Mouse (Mus musculus) liver, embryonic 16.5 days (tissue): ENCODE measurements at regions not wholly inside any gene's neighbourhood (a gene's known extent, or its start where the extent isn't known, plus 50 kb on each side); places are given as distances from the start of the nearest gene placed in this dataset.

ENCODE experiments used
- ATAC-seq: fragments of 200-750 bp; cut with Nextera tagmentation; 2 replicates; pipeline ENCODE4 v1.8.0; 2017; ENCODE audit warnings: low read depth, mild to moderate bottlenecking, moderate number of reproducible peaks, moderate library complexity
- H3K27ac ChIP-seq: fragments of 300-500 bp; sonication (generic); 2 replicates; pipeline ENCODE4 v1.5.1; 2014; ENCODE audit warnings: mild to moderate bottlenecking, low read length
- H3K27me3 ChIP-seq: fragments of 300-500 bp; sonication (generic); 2 replicates; pipeline ENCODE4 v1.6.1; 2014; ENCODE audit warnings: low read depth, low read length, mixed read lengths; ENCODE audit not compliant: control insufficient read depth, insufficient read depth
- H3K36me3 ChIP-seq: fragments of 300-500 bp; sonication (generic); 2 replicates; pipeline ENCODE4 v1.6.1; 2014; ENCODE audit warnings: mild to moderate bottlenecking; ENCODE audit not compliant: control insufficient read depth, insufficient read depth
- H3K4me1 ChIP-seq: fragments of 300-500 bp; sonication (generic); 2 replicates; pipeline ENCODE4 v1.6.1; 2014; ENCODE audit warnings: low read depth, low read length, mixed read lengths; ENCODE audit not compliant: control insufficient read depth
- H3K4me2 ChIP-seq: fragments of 300-500 bp; sonication (generic); 2 replicates; pipeline ENCODE4 v1.6.1; 2014; ENCODE audit warnings: low read depth, low read length, mixed read lengths
- H3K4me3 ChIP-seq: fragments of 300-500 bp; sonication (generic); 2 replicates; pipeline ENCODE4 v1.5.1; 2014; ENCODE audit warnings: low read depth, mild to moderate bottlenecking, low read length
- H3K9ac ChIP-seq: fragments of 300-500 bp; sonication (generic); 2 replicates; pipeline ENCODE4 v1.6.1; 2014; ENCODE audit warnings: low read depth, low read length
- H3K9me3 ChIP-seq: fragments of 300-500 bp; sonication (generic); replicated peaks from 2 replicates; pipeline ENCODE4 v1.6.1; 2016; ENCODE audit warnings: low read length; ENCODE audit not compliant: control insufficient read depth
- WGBS: fragments of 180-500 bp; shearing (Covaris S2); extraction: QIAGEN DNeasy Blood & Tissue Kit; methylation state at CpG from one replicate; pipeline ENCODE4 v1.1.7; 2014; ENCODE audit not compliant: insufficient replicate concordance; 5-methylcytosine and 5-hydroxymethylcytosine counted together

- Histone ChIP-seq H3K4me1 (no peaks in the 10 kb centered on the region), H3K27ac (no peak overlapping the region), H3K9me3 (no peaks in the 10 kb centered on the region), H3K4me2 (no peak overlapping the region), H3K27me3 (no peaks in the 10 kb centered on the region), H3K4me3 (no peak overlapping the region), H3K36me3 (no peaks in the 10 kb centered on the region), H3K9ac (no peak overlapping the region)
- ATAC-seq: no peak
- 73% methylated on average over 10 of the region's 10 CpGs for WGBS
These were observed 191.0 kb upstream of the Fam241a start for GRCm38 (mm10) chr3:128087163-128087562.

GRCm38 (mm10) chr3:128082463-128082862 lies 186.3 kb upstream of the Fam241a start:
- no peaks in the 10 kb centered on the region for H3K27me3 ChIP-seq
- H3K4me2 ChIP-seq: no peak overlapping the region
- WGBS: 59% methylated on average over 6 of the region's 6 CpGs
- H3K4me1 ChIP-seq: no peaks in the 10 kb centered on the region
- no peaks in the 10 kb centered on the region for H3K36me3 ChIP-seq
- H3K9ac ChIP-seq: no peak overlapping the region
- H3K4me3 ChIP-seq: no peak overlapping the region
- ATAC-seq: no peak
- no peaks in the 10 kb centered on the region for H3K9me3 ChIP-seq
- H3K27ac ChIP-seq: no peak overlapping the region

- ATAC-seq: peak; percentile 85
- Histone ChIP-seq H3K27me3 (no peaks in the 10 kb centered on the region), H3K36me3 (no peaks in the 10 kb centered on the region), H3K4me3 (no peak overlapping the region), H3K4me1 (no peaks in the 10 kb centered on the region), H3K9ac (no peak overlapping the region), H3K27ac (no peak overlapping the region), H3K4me2 (no peak overlapping the region), H3K9me3 (no peaks in the 10 kb centered on the region)
- 32% methylated on average over 1 of the region's 1 CpGs for WGBS
These were observed 185.3 kb upstream of the Fam241a start for GRCm38 (mm10) chr3:128081430-128081829.

DNA sequence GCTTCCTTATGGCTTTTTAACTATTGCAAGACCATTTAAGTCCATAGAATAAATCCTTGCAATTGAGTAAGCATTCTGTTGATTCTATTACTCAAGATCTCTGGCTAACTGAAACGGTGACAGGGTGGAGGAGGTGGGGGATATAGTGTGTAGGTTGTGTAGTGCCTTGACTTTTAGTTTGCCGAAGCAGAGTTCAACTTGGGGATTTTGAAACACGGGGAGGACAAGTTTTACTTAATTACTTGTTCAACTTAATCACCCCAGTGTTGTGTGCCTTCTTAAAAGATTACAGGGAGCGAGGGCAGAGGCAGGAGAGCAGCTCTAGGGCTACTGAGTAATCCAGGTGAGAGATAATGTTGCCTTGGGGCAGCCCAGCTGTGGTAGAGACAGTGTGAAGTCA lies 171.7 kb upstream of the Fam241a start:
- ATAC-seq: no peak
- H3K36me3 ChIP-seq: no peaks in the 10 kb centered on the region
- H3K9me3 ChIP-seq: no peaks in the 10 kb centered on the region
- H3K27me3 ChIP-seq: no peaks in the 10 kb centered on the region
- no peak overlapping the region for H3K4me2 ChIP-seq
- no peaks in the 10 kb centered on the region for H3K4me1 ChIP-seq
- H3K27ac ChIP-seq: no peak overlapping the region
- WGBS: 37% methylated on average over 4 of the region's 4 CpGs
- H3K9ac ChIP-seq: no peak overlapping the region
- H3K4me3 ChIP-seq: no peak overlapping the region

GRCm38 (mm10) chr3:128054031-128054430 lies 157.9 kb upstream of the Fam241a start:
- WGBS: 70% methylated on average over 9 of the region's 9 CpGs
- no peak overlapping the region for H3K4me2 ChIP-seq
- H3K4me3 ChIP-seq: no peak overlapping the region
- H3K9ac ChIP-seq: no peak overlapping the region
- H3K4me1 ChIP-seq: no peaks in the 10 kb centered on the region
- no peaks in the 10 kb centered on the region for H3K36me3 ChIP-seq
- no peaks in the 10 kb centered on the region for H3K27me3 ChIP-seq
- ATAC-seq: no peak
- no peaks in the 10 kb centered on the region for H3K9me3 ChIP-seq
- no peak overlapping the region for H3K27ac ChIP-seq

DNA sequence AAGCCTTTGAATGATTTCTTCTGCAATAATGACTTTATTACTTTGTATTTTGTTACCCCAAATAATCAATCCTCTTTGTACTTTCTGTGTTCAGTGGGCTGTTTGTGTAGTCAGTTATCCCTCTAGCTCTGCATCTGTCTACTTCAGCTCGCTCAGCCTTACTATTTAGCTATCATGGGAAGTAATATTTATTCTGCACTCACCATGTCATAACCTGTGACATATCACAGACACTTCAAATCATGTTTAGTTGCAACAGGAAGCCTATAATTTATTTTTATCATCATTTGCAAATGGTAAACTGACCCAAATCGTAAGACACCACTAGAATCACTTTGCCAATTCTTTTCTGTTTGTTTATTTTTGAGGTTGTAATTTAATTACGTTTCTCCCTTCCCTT lies 147.6 kb upstream of the Fam241a start:
- no peaks in the 10 kb centered on the region for H3K27me3 ChIP-seq
- ATAC-seq: no peak
- no peak overlapping the region for H3K4me2 ChIP-seq
- WGBS: 50% methylated on average over 3 of the region's 3 CpGs
- no peaks in the 10 kb centered on the region for H3K9me3 ChIP-seq
- no peak overlapping the region for H3K4me3 ChIP-seq
- H3K9ac ChIP-seq: no peak overlapping the region
- H3K4me1 ChIP-seq: no peaks in the 10 kb centered on the region
- H3K36me3 ChIP-seq: no peaks in the 10 kb centered on the region
- no peak overlapping the region for H3K27ac ChIP-seq

GRCm38 (mm10) chr3:128040407-128041115 lies 144.4 kb upstream of the Fam241a start:
- no peaks in the 10 kb centered on the region for H3K36me3 ChIP-seq
- no peak overlapping the region for H3K27ac ChIP-seq
- WGBS: 49% methylated on average over 12 of the region's 12 CpGs
- H3K4me2 ChIP-seq: 0 out of 2 replicates have a peak overlapping the region, but pooled peaks have one; percentile 1
- H3K27me3 ChIP-seq: no peaks in the 10 kb centered on the region
- H3K9me3 ChIP-seq: no peaks in the 10 kb centered on the region
- H3K4me1 ChIP-seq: no peaks in the 10 kb centered on the region
- no peak overlapping the region for H3K9ac ChIP-seq
- ATAC-seq: no peak
- no peak overlapping the region for H3K4me3 ChIP-seq

GRCm38 (mm10) chr3:128039185-128039584 lies 143.1 kb upstream of the Fam241a start:
- H3K27me3 ChIP-seq: no peaks in the 10 kb centered on the region
- H3K4me2 ChIP-seq: no peak overlapping the region
- no peaks in the 10 kb centered on the region for H3K4me1 ChIP-seq
- no peak for ATAC-seq
- H3K27ac ChIP-seq: no peak overlapping the region
- 36% methylated on average over 5 of the region's 5 CpGs for WGBS
- no peaks in the 10 kb centered on the region for H3K36me3 ChIP-seq
- no peak overlapping the region for H3K4me3 ChIP-seq
- H3K9me3 ChIP-seq: no peaks in the 10 kb centered on the region
- H3K9ac ChIP-seq: no peak overlapping the region

DNA sequence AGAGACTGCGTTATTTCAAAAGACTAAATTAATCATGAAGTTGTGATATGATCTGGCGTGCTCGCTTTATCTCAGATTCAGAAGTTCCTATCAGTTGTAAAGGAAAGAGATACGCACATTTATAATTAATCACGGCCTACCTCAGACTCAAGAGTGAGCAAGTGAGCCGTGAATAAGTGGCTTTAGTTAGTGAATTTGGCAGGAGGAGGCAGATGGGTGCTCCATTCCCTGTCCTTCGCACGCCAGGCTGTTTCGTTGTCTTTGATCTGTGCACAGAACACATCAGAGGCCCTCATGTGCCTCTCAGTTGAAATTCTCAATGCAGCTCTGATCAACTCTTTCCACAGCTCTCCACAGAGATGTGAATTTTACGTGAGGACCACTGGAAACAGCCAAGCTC lies 140.4 kb upstream of the Fam241a start:
- H3K9ac ChIP-seq: no peak overlapping the region
- WGBS: 67% methylated on average over 10 of the region's 10 CpGs
- H3K4me3 ChIP-seq: no peak overlapping the region
- no peak for ATAC-seq
- no peaks in the 10 kb centered on the region for H3K9me3 ChIP-seq
- H3K4me1 ChIP-seq: no peaks in the 10 kb centered on the region
- H3K36me3 ChIP-seq: no peaks in the 10 kb centered on the region
- H3K27me3 ChIP-seq: no peaks in the 10 kb centered on the region
- H3K4me2 ChIP-seq: no peak overlapping the region
- H3K27ac ChIP-seq: no peak overlapping the region
